Mouse (Mus musculus) urinary bladder, postnatal 25 days (tissue): ENCODE results near the gene Dlgap3.

Experiments
- DNase-seq: peaks from one replicate; pipeline ENCODE4 v3.0.0; 2022; ENCODE audit warnings: low spot score

The Dlgap3 gene

DNA sequence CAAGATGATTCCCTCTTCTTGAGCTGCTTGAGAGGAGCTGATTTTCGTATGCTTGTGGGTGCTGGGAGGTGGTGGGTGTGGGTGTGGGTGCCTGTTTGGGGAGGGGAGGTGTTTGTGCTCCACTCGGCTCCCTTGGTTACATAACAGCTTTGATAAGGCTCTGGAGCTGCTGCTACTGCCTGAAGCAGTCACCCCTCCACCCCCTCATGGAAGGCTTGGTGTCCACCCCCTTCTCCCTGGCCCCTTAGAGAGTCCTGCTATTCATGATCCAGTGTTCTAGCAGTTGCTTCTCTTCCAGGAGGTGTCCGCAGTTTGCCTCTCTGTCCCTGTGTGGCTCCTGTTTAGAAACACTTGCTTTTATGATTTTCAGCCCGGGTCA lies 5.9 kb downstream of the Dlgap3 start:
- no peak for DNase-seq

GRCm38 (mm10) chr4:127177961-127178360 lies 9.0 kb downstream of the Dlgap3 start:
- DNase-seq: no peak

DNA sequence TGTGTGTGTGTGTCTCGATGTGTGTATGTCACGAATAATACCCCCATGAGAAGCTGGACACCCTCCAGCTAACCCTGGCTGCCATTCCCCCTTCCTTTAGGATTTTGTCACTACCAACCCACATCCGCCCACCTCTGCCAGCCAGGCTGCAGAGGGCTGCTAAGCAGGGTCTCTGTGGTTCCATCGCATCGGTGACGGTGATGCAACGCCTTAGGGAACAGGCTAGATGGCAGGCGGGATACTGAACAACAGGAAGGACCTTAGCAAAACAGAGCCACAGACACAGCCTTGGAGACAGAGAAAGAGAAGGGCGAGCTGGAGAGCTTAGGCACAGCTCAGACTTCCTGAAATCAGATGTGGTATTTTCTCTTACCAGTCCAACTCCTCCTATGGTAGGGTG lies 9.7 kb downstream of the Dlgap3 start:
- no peak for DNase-seq

DNA sequence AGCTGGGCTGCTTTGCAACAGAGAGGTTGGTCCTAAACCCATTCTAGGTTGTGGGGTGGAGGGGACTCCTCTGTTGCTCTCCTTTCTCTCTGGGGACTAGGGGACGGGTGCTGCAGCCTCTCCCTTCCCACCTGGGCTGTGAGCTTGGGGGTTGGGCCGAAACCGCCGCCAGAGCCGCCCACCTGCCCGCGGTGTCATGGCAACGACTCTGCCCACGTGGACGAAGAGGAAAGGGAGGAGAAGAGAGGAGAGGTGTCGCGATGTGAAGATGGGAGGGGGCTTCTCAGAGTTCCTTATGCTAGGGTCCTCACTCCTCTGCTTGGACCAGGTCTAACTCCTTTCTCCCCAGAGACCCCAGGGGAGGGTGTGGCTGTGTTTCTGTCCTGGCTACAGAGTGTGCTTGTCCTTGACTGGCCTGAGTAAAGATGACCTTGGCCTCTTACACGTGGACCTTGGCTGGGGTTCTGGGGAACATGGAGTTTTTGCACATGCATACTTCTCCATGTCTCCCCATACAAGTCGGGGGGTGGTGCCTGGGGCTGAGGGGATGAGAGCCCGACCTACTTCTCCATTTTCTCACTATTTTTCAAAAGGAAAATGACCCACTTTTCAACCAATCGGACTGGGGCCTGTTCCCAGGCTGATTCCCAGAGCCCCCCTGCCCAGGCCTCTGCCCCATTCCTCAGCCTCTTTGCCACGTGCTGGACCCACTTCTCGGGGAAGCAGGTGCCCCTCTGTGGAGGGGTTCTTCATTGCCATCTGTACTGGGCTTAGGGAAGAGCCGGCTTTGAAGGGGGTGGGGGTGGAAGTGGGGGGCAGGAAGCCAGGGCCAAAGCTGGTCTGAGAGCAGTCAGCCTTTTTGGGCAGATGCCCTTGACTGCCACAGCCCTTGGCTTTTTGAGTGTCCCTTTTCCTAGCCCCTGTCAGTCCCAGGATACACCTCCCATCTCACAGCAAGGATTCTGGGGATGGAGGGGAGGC lies 10.8 kb downstream of the Dlgap3 start:
- DNase-seq: no peak

- no peak for DNase-seq
Measured at GRCm38 (mm10) chr4:127180450-127180840, 11.4 kb downstream of the Dlgap3 start.

DNA sequence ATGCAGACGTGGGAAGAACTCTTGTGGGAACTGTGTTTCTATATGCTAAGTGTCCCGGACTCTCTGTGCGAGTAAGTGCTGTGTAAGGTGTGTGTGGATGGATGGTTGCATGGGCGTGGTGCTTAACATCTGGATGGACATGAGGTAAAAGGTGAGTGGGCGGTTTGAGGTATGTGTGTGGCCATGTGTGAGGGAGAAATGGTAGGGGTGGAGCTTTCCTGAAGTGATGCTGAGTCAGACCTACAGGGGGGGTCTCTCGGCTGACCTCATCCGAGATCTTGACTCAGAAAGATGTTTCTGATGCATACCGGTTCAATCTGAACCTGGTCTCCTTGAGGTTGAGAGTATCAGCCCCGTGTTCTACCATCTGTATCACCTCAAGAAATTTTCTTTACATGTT lies 12.0 kb downstream of the Dlgap3 start:
- DNase-seq: no peak

DNA sequence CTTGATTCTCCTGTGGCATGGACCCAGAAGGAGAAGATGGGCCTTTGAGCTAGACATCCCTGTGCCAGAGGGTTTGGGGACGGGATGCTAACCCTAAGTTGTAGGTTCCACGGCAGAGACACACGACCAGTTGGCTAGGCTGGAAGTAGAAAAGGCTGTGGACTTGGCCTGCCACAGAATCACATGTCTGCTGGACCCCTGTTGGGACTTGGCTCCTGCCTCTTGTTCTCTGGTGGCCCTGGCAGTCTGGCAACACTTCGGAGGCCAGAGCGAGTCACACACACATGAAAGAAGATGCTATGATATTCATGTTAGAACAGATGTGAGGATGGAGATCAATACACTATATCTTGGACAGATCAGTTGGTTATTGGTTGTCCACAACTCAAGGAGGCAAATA lies 14.9 kb downstream of the Dlgap3 start:
- no peak for DNase-seq

GRCm38 (mm10) chr4:127190921-127191320 lies 21.9 kb downstream of the Dlgap3 start:
- DNase-seq: no peak

GRCm38 (mm10) chr4:127192704-127193103 lies 23.7 kb downstream of the Dlgap3 start:
- no peak for DNase-seq

GRCm38 (mm10) chr4:127193378-127194155 lies 24.6 kb downstream of the Dlgap3 start:
- no peak for DNase-seq

DNA sequence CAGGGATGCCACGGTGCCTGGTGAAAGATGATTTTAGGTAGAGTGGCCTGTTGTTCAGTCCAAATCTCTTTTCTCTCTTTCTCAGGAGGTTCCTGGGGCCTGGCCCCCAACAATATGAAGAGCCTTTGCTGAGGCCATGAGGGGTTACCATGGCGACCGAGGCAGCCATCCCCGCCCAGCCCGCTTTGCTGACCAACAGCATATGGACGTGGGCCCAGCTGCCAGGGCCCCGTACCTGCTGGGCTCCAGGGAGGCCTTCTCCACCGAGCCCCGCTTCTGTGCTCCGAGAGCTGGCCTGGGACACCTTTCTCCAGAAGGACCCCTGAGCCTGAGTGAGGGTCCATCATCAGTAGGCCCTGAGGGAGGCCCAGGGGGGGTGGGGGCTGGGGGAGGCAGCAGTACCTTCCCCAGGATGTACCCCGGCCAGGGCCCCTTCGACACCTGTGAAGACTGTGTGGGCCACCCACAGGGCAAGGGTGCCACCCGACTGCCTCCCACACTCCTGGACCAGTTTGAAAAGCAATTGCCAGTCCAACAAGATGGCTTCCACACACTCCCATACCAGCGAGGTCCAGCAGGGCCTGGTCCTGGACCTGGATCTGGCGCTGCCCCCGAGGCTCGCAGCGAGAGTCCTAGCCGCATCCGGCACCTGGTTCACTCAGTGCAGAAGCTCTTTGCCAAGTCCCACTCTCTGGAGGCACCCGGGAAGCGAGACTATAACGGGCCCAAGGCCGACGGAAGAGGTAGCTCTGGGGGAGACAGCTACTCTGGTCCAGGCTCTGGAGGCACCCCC lies 25.7 kb downstream of the Dlgap3 start:
- DNase-seq: no peak

GRCm38 (mm10) chr4:127198609-127199008 lies 29.6 kb downstream of the Dlgap3 start:
- no peak for DNase-seq

DNA sequence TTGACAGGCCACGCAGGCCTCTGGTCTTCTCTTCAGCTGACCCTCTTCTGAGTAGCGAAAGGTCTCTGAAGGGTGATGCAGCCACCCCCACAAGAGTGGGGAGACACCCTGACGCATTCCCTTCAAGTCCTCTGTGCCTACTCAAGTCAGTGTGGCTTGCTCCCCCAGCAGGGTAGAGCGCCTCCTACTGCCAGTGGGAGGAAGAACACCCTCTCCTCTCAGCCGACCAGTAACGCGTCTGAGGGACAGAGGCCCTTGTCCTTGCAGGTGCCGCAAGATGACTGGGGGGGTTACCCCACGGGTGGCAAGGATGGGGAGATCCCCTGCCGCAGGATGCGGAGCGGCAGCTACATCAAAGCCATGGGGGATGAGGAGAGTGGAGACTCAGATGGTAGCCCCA lies 30.4 kb downstream of the Dlgap3 start:
- DNase-seq: no peak

DNA sequence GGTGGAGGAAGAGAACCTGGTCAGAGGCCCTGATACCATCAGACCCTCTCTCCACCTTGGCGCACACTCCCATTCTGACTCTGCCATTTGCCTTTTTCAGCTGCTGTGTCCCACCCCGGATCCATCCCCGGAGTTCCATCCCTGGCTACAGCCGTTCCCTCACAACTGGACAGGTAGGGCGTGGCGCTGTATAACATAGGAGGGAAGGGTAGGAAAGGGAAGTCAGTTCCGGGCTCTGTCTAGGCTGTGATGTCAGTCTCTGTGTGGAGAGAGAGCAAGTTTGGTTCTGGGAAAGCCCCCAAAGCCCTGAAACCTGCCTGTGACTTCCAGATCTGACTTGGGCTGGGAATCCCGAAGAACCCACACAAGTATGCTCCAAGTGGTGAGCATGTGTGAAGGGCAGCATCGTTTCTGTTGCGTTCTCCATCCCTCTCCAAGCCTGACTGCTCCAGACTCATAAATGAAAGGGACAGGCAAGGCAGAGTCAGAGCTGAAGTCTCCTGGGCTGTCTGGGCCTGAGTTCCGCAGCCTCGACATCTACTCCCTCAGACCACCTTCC lies 31.2 kb downstream of the Dlgap3 start:
- no peak for DNase-seq

- no peak for DNase-seq
Measured at GRCm38 (mm10) chr4:127200769-127201617, 32.0 kb downstream of the Dlgap3 start.

DNA sequence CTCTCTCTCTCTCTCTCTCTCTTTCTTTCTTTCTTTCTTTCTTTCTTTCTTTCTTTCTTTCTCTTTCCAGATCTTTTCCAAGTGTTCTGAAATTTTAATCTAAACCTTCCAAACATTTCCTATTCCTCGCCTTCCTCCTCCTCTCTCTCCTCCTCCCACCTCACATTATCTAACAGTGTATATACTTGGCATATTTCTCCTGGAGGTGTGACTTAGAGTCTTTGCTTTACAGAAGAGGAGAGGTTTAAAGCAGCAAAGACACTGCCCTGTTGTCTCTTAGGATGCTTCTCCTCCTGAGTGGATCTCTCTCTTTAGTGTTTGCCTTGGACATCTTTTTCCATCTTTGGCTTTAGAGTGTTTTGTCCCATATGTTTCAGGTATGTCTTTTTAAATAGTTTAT lies 34.1 kb downstream of the Dlgap3 start:
- no peak for DNase-seq

DNA sequence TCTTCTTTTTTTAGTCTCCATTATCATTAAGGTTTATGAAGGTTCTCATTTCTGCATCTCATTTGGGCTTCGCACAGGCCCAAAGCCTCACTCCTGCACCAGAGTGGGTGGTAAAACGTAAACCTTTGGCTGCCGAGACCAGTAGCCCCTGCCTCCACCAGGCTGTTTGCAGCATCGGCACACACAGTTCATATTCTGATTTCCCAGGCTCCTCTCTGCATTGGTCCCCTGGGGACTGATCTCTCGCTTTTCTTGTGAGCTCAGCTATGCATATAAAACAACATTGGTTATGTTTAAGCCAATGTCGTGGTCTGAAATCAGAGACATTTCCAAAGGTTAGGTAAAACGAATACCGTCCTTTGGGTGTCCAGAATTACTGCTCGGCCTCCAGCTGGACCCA lies 42.3 kb downstream of the Dlgap3 start:
- no peak for DNase-seq

GRCm38 (mm10) chr4:127214510-127214909 lies 45.5 kb downstream of the Dlgap3 start:
- no peak for DNase-seq

DNA sequence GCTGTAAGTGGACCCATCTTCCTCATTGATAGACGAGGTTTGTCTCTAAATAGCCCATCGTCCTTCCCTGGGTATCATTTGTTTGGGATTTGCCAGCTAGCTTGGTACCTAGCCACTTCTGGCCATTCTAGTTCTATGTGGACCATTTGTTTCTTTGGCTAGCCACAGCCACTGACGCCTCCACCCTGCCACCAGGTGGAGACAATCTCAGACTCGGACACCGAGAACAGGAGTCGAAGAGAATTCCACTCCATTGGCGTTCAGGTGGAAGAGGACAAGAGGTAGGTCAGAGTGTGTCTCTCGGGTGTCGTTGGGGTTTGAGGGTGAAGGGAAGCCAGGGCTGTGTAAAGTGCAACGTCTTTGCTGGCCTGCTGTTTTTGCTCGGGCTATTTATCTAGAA lies 46.1 kb downstream of the Dlgap3 start:
- DNase-seq: no peak

GRCm38 (mm10) chr4:127215799-127216198 lies 46.8 kb downstream of the Dlgap3 start:
- no peak for DNase-seq

- no peak for DNase-seq
Measured at GRCm38 (mm10) chr4:127216251-127216651, 47.2 kb downstream of the Dlgap3 start.
